Mouse (Mus musculus): ENCODE measurements around the gene Mrgprh. TPM values are rescaled to one million over a fixed set of nuclear protein-coding genes. Genes with fewer than 3 reads are reported as not detected.
"Not testable (repeated sequence)": the region's sequence is repeated elsewhere in the genome, so short reads cannot be mapped to it uniquely, and the experiment has no call there.

Gene Mrgprh
- total and polyA plus RNA-seq, 3 experiments, result not detected

DNA sequence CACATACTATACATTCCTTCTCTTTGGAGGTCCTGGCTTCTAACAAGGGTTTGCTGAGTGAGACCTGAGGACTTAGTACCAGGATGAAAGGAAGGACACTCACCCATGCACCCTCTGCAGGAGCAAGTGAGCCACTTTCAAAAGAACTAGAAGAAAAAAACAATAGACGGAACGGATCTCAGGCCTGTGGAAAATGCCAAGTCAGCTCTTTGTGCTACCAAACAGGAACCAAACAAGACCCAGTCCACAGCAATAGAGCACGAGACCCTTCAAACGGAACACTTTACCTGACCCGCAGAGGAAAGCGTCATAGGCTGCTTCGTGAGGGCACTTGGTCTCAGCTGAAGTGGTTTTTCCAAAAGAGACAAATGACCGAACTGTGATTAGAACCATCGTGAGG lies 16.2 kb downstream of the Mrgprh start:
- H3K4me1 ChIP-seq (ENCODE audit: control insufficient read depth in 1 of 2, insufficient read depth in 2 of 2, low read length in 2 of 2), result no peaks in the 10 kb centered on the region
- no peaks in the 10 kb centered on the region for H3K36me3 ChIP-seq (ENCODE audit: control insufficient read depth in 1 of 2, insufficient read depth in 2 of 2, low read length in 2 of 2)
- H3K27ac ChIP-seq (ENCODE audit: control insufficient read depth, low read depth, low read length), result no peak overlapping the region
- TF ChIP-seq ZC3H11A (IDR thresholded peaks at IDR 0.05; ENCODE audit: low read depth, low read length) (no peak), POLR2AphosphoS5 (IDR thresholded peaks at IDR 0.05; ENCODE audit: borderline replicate concordance, low read depth, low read length) (no peak), NRF1 (IDR thresholded peaks at IDR 0.05; ENCODE audit: insufficient read depth, low read depth, low read length, poor library complexity, severe bottlenecking) (no peak), E2F4 (IDR thresholded peaks at IDR 0.05; ENCODE audit: borderline replicate concordance, low read depth, low read length) (no peak), MEF2A (IDR thresholded peaks at IDR 0.05; ENCODE audit: extremely low read depth, insufficient replicate concordance, low read depth, low read length, poor library complexity, severe bottlenecking) (no peak), SIN3A (IDR thresholded peaks at IDR 0.05; ENCODE audit: low read length) (no peak)
- H3K9me3 ChIP-seq (replicated peaks; ENCODE audit: insufficient read depth, low read length), result no peaks in the 10 kb centered on the region
- DNase-seq (ENCODE audit: low read depth, low spot score), result no peak
- no peaks in the 10 kb centered on the region for H3K79me2 ChIP-seq (ENCODE audit: control insufficient read depth, insufficient read depth, low read length, poor library complexity)
- H3K4me3 ChIP-seq (ENCODE audit: control insufficient read depth in 1 of 2, insufficient read depth in 1 of 2, low read depth in 2 of 2, low read length in 2 of 2), result no peak overlapping the region
- H3K9ac ChIP-seq (ENCODE audit: control insufficient read depth, low read depth, low read length, poor library complexity, severe bottlenecking), result no peak overlapping the region
- H3K27me3 ChIP-seq (ENCODE audit: control insufficient read depth in 1 of 2, insufficient read depth in 2 of 2, low read length in 2 of 2), result no peaks in the 10 kb centered on the region

- Histone ChIP-seq H3K9me3 (replicated peaks; ENCODE audit: insufficient read depth, low read length) (no peaks in the 10 kb centered on the region), H3K27me3 (ENCODE audit: control insufficient read depth in 1 of 2, insufficient read depth in 2 of 2, low read length in 2 of 2) (no peaks in the 10 kb centered on the region), H3K9ac (ENCODE audit: control insufficient read depth, low read depth, low read length, poor library complexity, severe bottlenecking) (no peak overlapping the region), H3K4me1 (ENCODE audit: control insufficient read depth in 1 of 2, insufficient read depth in 2 of 2, low read length in 2 of 2) (no peaks in the 10 kb centered on the region), H3K27ac (ENCODE audit: control insufficient read depth, low read depth, low read length) (no peak overlapping the region), H3K79me2 (ENCODE audit: control insufficient read depth, insufficient read depth, low read length, poor library complexity) (no peaks in the 10 kb centered on the region), H3K36me3 (ENCODE audit: control insufficient read depth in 1 of 2, insufficient read depth in 2 of 2, low read length in 2 of 2) (no peaks in the 10 kb centered on the region), H3K4me3 (ENCODE audit: control insufficient read depth in 1 of 2, insufficient read depth in 1 of 2, low read depth in 2 of 2, low read length in 2 of 2) (no peak overlapping the region)
- TF ChIP-seq MYC (IDR thresholded peaks at IDR 0.05; ENCODE audit: low read depth, low read length), result no peak
- TF ChIP-seq ZNF384 (IDR thresholded peaks at IDR 0.05; ENCODE audit: low read depth, low read length), result no peak
- TF ChIP-seq POLR2AphosphoS5 (IDR thresholded peaks at IDR 0.05; ENCODE audit: borderline replicate concordance, low read depth, low read length), result no peak
- TF ChIP-seq ELF1 (IDR thresholded peaks at IDR 0.05; ENCODE audit: low read depth, low read length), result no peak
- TF ChIP-seq JUND (IDR thresholded peaks at IDR 0.05; ENCODE audit: low read depth, low read length), result no peak
- no peak for TF ChIP-seq ZKSCAN1 (IDR thresholded peaks at IDR 0.05; ENCODE audit: low read depth, low read length)
- no peak for TF ChIP-seq POLR2AphosphoS2 (IDR thresholded peaks at IDR 0.05; ENCODE audit: low read length)
- no peak for TF ChIP-seq CHD2 (IDR thresholded peaks at IDR 0.05; ENCODE audit: low read length)
- no peak for TF ChIP-seq EP300 (IDR thresholded peaks at IDR 0.05; ENCODE audit: low read depth in 1 of 2, low read length in 2 of 2)
- no peak for DNase-seq (ENCODE audit: low read depth, low spot score)
Observed at GRCm38 (mm10) chr17:12897674-12898073, 21.8 kb downstream of the Mrgprh start.

DNA sequence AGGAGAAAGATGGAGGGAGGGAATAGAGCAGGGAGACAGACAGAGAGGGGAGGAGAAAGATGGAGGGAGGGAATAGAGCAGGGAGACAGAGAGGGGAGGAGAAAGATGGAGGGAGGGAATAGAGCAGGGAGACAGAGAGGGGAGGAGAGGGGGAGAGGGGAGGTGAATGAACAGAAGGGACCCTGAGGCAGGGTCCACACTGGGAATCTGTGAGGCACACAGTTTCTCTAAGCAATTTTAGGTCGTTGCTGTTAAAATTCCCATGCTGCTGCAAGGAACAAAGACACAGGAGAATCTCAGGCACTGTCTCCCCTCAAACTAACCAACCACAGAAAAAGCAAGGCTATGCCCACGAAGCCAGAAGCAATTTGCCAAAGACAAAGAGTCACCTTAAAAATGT lies 22.8 kb downstream of the Mrgprh start:
- H3K4me1 ChIP-seq (ENCODE audit: control insufficient read depth in 1 of 2, insufficient read depth in 2 of 2, low read length in 2 of 2); DNase-seq (ENCODE audit: low read depth, low spot score); H3K79me2 ChIP-seq (ENCODE audit: control insufficient read depth, insufficient read depth, low read length, poor library complexity); H3K27ac ChIP-seq (ENCODE audit: control insufficient read depth, low read depth, low read length); H3K36me3 ChIP-seq (ENCODE audit: control insufficient read depth in 1 of 2, insufficient read depth in 2 of 2, low read length in 2 of 2); H3K4me3 ChIP-seq (ENCODE audit: control insufficient read depth in 1 of 2, insufficient read depth in 1 of 2, low read depth in 2 of 2, low read length in 2 of 2); H3K9me3 ChIP-seq (replicated peaks; ENCODE audit: insufficient read depth, low read length); H3K27me3 ChIP-seq (ENCODE audit: control insufficient read depth in 1 of 2, insufficient read depth in 2 of 2, low read length in 2 of 2); H3K9ac ChIP-seq (ENCODE audit: control insufficient read depth, low read depth, low read length, poor library complexity, severe bottlenecking): not testable (repeated sequence)

All from MEL (cell line).